Mouse (Mus musculus) hindbrain, embryonic 16.5 days (tissue): Measurements from ENCODE around the gene Elavl2. TPM values are rescaled to one million over a fixed set of nuclear protein-coding genes. Genes with fewer than 3 reads are reported as not detected.
A peak's percentile ranks its signal among the peaks of the same experiment; 100 is the strongest.

Experiments used
- ATAC-seq: fragments of 200-750 bp; cut with Nextera tagmentation; 2 replicates; pipeline ENCODE4 v1.8.0; 2017; ENCODE audit warnings: moderate TSS enrichment, moderate library complexity
- H3K27ac ChIP-seq: fragments of 300-500 bp; sonication (generic); 2 replicates; pipeline ENCODE4 v1.5.1; 2014; ENCODE audit warnings: low read depth, mild to moderate bottlenecking, control low read depth, low read length, moderate library complexity
- H3K27me3 ChIP-seq: fragments of 300-500 bp; sonication (generic); replicated peaks from 2 replicates; pipeline ENCODE4 v1.6.1; 2014; ENCODE audit warnings: low read length; ENCODE audit not compliant: control insufficient read depth, insufficient read depth
- H3K36me3 ChIP-seq: fragments of 300-500 bp; sonication (generic); 2 replicates; pipeline ENCODE4 v1.6.1; 2014; ENCODE audit warnings: mild to moderate bottlenecking, low read length, moderate library complexity, mixed read lengths; ENCODE audit not compliant: control insufficient read depth, insufficient read depth
- H3K4me1 ChIP-seq: fragments of 300-500 bp; sonication (generic); 2 replicates; pipeline ENCODE4 v1.6.1; 2014; ENCODE audit warnings: low read depth, low read length; ENCODE audit not compliant: control insufficient read depth, insufficient read depth
- H3K4me2 ChIP-seq: fragments of 300-500 bp; sonication (generic); 2 replicates; pipeline ENCODE4 v1.6.1; 2014; ENCODE audit warnings: mild to moderate bottlenecking, low read length, control low read depth, moderate library complexity
- H3K4me3 ChIP-seq: fragments of 300-500 bp; sonication (generic); 2 replicates; pipeline ENCODE4 v1.5.1; 2014; ENCODE audit warnings: mild to moderate bottlenecking, low read length, control low read depth, moderate library complexity
- H3K9ac ChIP-seq: fragments of 300-500 bp; sonication (generic); 2 replicates; pipeline ENCODE4 v1.6.1; 2014; ENCODE audit warnings: low read depth, mild to moderate bottlenecking, control low read depth, low read length, moderate library complexity
- H3K9me3 ChIP-seq: fragments of 300-500 bp; sonication (generic); 2 replicates; pipeline ENCODE4 v1.6.1; 2014; ENCODE audit warnings: mild to moderate bottlenecking, low read length, moderate library complexity; ENCODE audit not compliant: control insufficient read depth
- WGBS: fragments of 180-500 bp; shearing (Covaris S2); extraction: QIAGEN DNeasy Blood & Tissue Kit; methylation state at CpG from one replicate; pipeline ENCODE4 v1.1.7; 2014; 5-methylcytosine and 5-hydroxymethylcytosine counted together
- polyA plus RNA-seq: library from polyadenylated mRNA; unstranded; fragments of >200 nt; fragmentation: Nextera tagmentation; extraction: Ambion mirVana; gene quantifications from 2 replicates; pipeline ENCODE4 v1.2.1, GENCODE M21; 2015

The Elavl2 gene
- 148 and 151 TPM in 2 replicates for polyA plus RNA-seq

DNA sequence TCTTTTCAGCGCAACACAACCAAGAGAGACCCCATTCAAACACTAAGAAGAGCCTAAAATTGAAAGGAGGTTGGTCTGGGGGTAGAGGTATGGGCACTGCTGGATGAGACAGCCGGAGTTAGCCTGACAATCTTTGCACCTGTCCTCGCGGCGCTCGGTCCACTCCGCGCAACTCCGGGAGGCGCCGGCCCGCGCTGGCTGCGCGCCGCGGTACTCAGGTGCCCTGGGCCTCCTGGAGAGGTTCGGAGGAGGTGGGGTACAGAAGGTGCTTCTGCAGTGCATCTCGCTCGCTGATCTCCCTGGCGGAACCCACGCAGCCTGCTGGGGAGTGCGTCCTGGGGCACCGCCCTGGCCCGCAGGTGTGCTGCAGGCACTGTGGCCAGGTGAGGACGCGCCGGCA lies at the start of gene Elavl2:
Gene Elavl2 (minus strand): TSS at position 363 of the 400 bp plus-strand sequence.
- peak; percentile 60 for ATAC-seq
- H3K27ac ChIP-seq: peak within 1 kb of the TSS; percentile 65
- H3K36me3 ChIP-seq: no peaks in the 10 kb centered on the region
- H3K27me3 ChIP-seq: no peaks in the 10 kb centered on the region
- 0% methylated on average over 28 of the region's 28 CpGs for WGBS
- no peaks in the 10 kb centered on the region for H3K9me3 ChIP-seq
- H3K4me1 ChIP-seq: no peaks in the 10 kb centered on the region
- peak within 1 kb of the TSS; percentile 51 for H3K4me3 ChIP-seq
- peak within 1 kb of the TSS; percentile 67 for H3K9ac ChIP-seq
- H3K4me2 ChIP-seq: peak within 1 kb of the TSS; percentile 78

DNA sequence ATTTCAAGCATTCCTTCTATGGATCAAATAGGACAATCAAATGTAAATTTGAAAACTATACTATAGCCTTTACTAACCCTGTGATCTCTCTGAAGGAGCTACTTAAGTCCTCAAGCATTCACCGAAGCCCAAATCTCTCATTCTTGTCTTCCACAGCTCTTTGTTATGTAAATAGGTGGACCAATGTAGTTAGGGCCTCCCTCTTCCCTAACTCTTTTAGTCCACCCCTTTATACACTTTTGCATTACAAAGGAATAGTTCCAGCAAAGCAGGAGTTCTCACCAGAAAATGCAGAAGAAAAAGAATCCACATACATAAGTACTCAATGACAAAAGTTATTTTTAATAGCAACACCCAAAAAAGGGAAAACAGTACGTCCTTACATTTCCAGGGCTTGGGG lies 47.3 kb upstream of the Elavl2 start:
- H3K9me3 ChIP-seq: no peaks in the 10 kb centered on the region
- no peak overlapping the region for H3K27ac ChIP-seq
- H3K27me3 ChIP-seq: no peaks in the 10 kb centered on the region
- no peak overlapping the region for H3K4me3 ChIP-seq
- no peaks in the 10 kb centered on the region for H3K36me3 ChIP-seq
- WGBS: 32% methylated on average over 2 of the region's 2 CpGs
- no peak for ATAC-seq
- H3K9ac ChIP-seq: no peak overlapping the region
- H3K4me1 ChIP-seq: no peaks in the 10 kb centered on the region
- H3K4me2 ChIP-seq: no peak overlapping the region

DNA sequence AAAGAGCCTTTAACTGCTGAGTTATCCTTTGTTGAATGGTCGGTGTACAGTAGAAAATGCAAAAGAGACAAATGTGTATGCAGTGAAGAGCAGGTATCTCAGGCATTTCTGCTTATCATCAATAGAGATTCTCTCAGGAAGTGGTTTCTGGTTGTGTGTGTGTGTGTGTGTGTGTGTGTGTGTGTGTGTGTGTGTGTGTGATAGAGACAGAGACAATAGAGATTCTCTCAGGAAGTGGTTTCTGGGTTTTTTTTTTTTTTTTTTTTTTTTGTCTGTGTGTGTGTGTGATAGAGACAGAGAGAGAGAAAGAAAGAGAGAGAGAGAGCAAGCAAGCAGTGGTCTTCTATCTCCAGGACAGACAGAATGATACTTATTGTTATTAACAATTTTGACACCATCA lies 15.0 kb upstream of the Elavl2 start:
- Histone ChIP-seq H3K27ac (no peak overlapping the region), H3K4me2 (no peak overlapping the region), H3K9me3 (no peaks in the 10 kb centered on the region), H3K36me3 (no peaks in the 10 kb centered on the region), H3K4me1 (no peaks in the 10 kb centered on the region), H3K27me3 (no peaks in the 10 kb centered on the region), H3K4me3 (no peak overlapping the region), H3K9ac (no peak overlapping the region)
- no peak for ATAC-seq
- 89% methylated on average over 1 of the region's 1 CpGs for WGBS

DNA sequence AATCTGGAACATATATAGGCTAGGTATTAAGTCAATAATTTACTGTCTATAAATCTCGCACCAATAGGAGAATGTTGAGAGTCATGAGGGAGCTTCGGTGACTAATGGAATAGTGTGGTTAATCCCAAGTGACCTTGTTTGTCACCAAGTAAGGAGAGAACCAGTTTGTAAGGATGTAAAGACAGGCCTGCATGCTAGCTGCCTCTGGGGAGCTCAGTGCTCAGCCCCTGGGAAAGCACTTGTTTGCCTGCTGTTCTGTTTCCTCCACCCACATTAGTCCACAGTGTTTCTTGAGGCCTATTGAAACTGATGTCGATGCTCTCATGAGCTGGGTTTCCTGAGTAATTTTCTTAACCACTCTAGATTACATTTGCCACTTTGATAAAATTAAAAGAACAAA lies 4.5 kb upstream of the Elavl2 start:
- no peaks in the 10 kb centered on the region for H3K4me1 ChIP-seq
- no peak overlapping the region for H3K4me2 ChIP-seq
- H3K9ac ChIP-seq: no peak overlapping the region
- H3K9me3 ChIP-seq: no peaks in the 10 kb centered on the region
- WGBS: 80% methylated on average over 3 of the region's 3 CpGs
- no peak for ATAC-seq
- H3K27me3 ChIP-seq: no peaks in the 10 kb centered on the region
- no peak overlapping the region for H3K27ac ChIP-seq
- H3K4me3 ChIP-seq: no peak overlapping the region
- H3K36me3 ChIP-seq: no peaks in the 10 kb centered on the region

DNA sequence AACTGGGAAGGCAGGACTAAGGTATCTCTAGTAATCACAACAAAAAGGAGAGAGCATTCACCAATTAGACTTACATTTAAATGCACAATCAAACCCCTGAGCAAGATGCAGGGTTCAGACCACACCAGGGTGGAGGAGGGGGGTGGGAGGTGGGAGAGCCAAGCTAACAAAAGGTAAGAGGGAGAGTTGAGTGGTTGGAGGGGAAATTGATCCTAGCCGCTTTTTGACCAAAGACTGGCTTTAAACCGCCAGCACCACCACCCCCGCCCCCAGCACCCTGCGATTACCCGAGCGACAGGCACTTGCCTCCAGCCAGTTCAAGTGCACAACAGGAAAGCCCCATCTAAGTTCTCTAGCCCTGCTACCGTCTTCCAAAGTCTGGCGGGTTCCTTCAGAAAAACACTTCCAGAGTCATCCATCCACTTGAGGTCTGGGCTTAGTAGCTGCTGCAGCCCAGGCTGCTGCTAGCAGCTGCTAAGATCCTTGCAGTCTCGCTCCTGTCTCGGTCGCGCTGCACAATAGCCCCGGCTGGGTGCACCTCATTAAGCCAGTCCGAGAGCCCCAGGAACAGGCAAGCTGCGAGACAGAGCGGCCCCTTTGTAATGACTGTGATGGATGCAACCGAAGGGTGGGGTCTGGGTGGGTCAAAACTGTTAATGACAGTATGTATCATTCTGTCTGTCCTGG lies 932 bp downstream of the Elavl2 start:
- peak overlapping the region; percentile 78 for H3K4me2 ChIP-seq
- ATAC-seq: peak; percentile 94
- no peaks in the 10 kb centered on the region for H3K27me3 ChIP-seq
- H3K27ac ChIP-seq: peak overlapping the region; percentile 65
- no peaks in the 10 kb centered on the region for H3K9me3 ChIP-seq
- H3K36me3 ChIP-seq: no peaks in the 10 kb centered on the region
- H3K4me1 ChIP-seq: no peaks in the 10 kb centered on the region
- H3K9ac ChIP-seq: peak overlapping the region; percentile 67
- under 1% methylated on average over 17 of the region's 17 CpGs for WGBS
- peak overlapping the region; percentile 51 for H3K4me3 ChIP-seq

DNA sequence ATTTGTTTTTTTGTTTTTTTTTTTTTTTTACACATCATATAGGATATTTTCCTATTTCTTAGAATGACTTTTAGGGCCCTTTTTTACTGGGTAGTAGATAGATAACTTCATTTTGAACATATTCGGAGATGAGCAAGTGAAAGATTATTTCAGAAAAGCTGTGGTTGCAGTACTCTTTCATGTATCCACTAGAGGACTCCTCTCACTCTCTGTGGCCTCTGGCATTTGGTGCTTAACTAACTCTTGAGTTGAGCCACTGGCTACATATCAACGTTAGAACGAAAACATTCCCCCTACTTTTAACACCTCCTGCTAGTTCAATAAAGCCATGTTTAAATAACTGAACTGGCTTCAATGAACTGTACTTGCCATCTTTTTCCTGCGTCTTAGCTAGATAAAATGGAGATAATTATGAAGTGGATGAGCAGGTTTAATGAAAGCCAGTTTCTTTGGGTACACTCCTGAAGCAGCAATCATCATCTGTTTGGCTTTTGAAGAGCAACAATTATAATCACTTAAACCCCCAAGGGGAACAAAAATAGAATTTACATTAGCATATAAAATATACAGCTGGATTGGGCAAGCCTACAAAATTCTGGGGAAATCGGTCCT lies 8.5 kb downstream of the Elavl2 start:
- H3K27ac ChIP-seq: no peak overlapping the region
- no peaks in the 10 kb centered on the region for H3K9me3 ChIP-seq
- WGBS: 59% methylated on average over 5 of the region's 5 CpGs
- no peak overlapping the region for H3K4me3 ChIP-seq
- no peaks in the 10 kb centered on the region for H3K36me3 ChIP-seq
- no peaks in the 10 kb centered on the region for H3K4me1 ChIP-seq
- no peak overlapping the region for H3K4me2 ChIP-seq
- no peaks in the 10 kb centered on the region for H3K27me3 ChIP-seq
- no peak overlapping the region for H3K9ac ChIP-seq
- ATAC-seq: no peak

DNA sequence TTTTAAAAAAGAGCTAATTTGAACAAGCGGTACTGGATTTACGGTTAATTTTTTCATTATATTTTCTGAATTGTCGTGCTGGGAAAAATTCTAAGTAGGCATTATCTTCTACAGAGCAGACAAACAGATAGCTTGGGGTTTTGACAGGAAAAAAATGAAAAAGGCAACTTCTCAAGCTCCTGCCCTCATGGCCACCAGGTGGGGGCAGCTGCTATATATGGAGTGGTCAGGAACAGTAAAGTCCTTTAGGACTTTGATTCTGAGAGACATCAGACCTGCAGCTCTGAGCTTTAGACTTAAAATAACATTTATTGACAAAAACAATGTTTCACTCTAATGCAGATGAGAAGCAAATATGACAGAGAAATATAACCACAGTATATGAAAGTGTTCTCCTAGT lies 12.9 kb downstream of the Elavl2 start:
- no peak overlapping the region for H3K4me3 ChIP-seq
- no peaks in the 10 kb centered on the region for H3K27me3 ChIP-seq
- no peak overlapping the region for H3K4me2 ChIP-seq
- no peaks in the 10 kb centered on the region for H3K36me3 ChIP-seq
- WGBS: 88% methylated on average over 3 of the region's 3 CpGs
- no peak for ATAC-seq
- no peak overlapping the region for H3K9ac ChIP-seq
- no peaks in the 10 kb centered on the region for H3K4me1 ChIP-seq
- H3K27ac ChIP-seq: no peak overlapping the region
- H3K9me3 ChIP-seq: no peaks in the 10 kb centered on the region

DNA sequence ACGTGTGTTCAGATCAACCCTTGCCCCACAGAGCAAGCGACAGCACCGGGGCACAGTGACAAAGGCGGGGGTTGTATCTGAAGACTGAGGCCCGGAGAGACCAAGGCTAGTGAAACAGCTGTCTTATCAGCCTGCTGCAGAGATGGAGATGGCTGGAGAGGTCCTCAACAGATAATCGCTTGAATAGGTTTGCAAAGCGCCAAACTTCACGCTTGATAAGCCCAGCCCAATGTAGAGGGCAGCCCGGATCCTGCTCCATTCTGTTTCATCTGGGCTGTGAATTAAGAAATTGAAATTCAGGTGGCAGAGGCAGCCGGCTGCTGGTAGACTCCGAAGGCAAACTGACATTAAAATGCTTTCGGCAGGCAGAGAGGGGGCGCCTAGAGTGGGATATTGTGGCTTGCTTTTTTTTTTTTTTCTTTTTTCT lies 19.4 kb downstream of the Elavl2 start:
- Histone ChIP-seq H3K9ac (peak overlapping the region; percentile 64), H3K27me3 (no peaks in the 10 kb centered on the region), H3K4me3 (peak overlapping the region; percentile 45), H3K4me1 (peaks cover 6% of the 10 kb centered on the region), H3K27ac (peak overlapping the region; percentile 67), H3K9me3 (no peaks in the 10 kb centered on the region), H3K36me3 (no peaks in the 10 kb centered on the region), H3K4me2 (peak overlapping the region; percentile 77)
- ATAC-seq: peak; percentile 38
- 1% methylated on average over 13 of the region's 13 CpGs for whole genome bisulfite sequencing

DNA sequence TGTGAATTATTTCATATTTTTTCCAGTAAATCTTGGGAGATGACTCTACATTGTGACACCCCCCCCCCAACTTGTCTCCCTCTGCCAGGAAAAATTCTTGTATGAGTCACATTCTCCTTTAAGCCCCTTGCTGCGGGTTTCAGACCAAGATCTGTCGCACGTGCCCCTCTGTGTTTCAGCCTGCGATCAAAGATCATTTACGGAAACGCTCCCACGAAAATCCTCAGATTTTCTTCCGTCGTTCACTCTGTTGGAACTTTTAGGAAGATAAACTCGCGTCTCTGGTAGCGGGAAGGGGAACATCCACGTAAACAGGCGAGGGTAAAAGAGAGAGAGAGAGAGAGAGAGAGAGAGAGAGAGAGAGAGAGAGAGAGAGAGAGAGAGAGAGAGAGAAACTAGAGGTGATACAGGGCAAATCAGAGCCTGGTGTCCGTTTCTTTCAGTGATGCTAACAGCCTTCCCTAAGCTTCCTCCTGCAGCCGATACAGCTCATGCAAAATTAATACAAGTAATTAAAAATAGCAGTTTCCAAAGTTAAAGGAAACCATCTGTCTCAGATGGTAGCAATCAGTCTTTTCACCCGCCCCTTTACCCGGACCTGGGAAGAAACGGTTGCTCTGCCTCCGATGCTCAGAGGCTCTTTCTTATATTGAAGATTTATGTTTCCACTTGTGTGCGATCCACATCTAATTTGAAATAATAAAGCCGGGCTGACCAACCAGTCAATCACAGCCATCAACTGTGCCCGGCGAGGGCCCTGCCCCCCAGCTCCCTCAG lies 20.1 kb downstream of the Elavl2 start:
- under 1% methylated on average over 24 of the region's 24 CpGs for WGBS

More for the DNA sequence above, 20.1 kb downstream of the Elavl2 start:
- Histone ChIP-seq H3K9me3 (no peaks in the 10 kb centered on the region), H3K4me3 (peak overlapping the region; percentile 45), H3K4me1 (peaks cover 6% of the 10 kb centered on the region), H3K4me2 (peak overlapping the region; percentile 77), H3K27me3 (no peaks in the 10 kb centered on the region), H3K9ac (peak overlapping the region; percentile 64), H3K27ac (peak overlapping the region; percentile 67), H3K36me3 (no peaks in the 10 kb centered on the region)
- no peak for ATAC-seq
